Mouse (Mus musculus) ES-CJ7 (cell line): Measurements from ENCODE around the gene Fgf15.

Experiments used
- DNase-seq: peaks from one replicate; pipeline ENCODE4 v3.0.0; 2011; ENCODE audit warnings: low read depth, low spot score

Fgf15 gene

GRCm38 (mm10) chr7:144931778-144932177 is 35.4 kb downstream of the Fgf15 start:
- DNase-seq: peak; percentile 91

- DNase-seq: no peak
Observed at GRCm38 (mm10) chr7:144932389-144932937, 36.1 kb downstream of the Fgf15 start.

DNA sequence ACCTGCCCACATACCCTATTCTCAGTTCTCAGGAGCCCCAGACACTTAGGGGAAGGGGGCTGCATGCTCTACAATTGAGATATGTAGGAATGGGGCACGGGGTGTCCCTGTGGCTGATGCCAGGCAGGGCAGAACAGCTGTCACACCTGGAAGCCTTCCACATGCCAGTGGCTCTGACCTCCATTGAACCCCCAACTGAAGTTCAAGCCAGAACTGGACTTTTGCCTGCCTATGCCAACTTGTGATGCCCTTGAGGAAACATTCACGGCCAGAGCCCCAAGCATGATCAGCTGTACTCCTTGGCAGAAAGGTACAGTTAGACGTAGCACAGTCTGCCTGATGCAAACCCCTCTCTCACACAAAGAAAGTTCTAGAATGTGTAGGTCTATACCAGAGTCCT is 37.0 kb downstream of the Fgf15 start:
- DNase-seq: no peak

DNA sequence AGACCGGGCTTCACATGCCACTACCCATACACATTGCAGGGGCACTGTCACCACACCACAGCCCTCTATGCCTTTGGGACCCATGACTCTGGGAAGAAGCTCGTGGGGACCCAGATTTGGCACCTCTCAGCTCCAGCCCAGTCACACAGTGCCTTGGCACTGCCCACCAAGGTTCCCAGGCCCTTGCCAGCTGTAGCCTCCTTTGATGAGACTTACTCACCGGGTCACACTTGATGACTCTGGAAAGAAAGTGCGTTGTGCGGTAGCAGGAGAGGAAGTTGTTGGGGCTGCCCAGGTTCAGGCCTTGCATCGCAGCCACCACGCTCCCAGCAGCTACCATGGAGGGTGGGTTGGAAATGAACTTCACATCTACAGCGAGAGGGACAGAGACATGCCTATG is 37.5 kb downstream of the Fgf15 start:
- no peak for DNase-seq

DNA sequence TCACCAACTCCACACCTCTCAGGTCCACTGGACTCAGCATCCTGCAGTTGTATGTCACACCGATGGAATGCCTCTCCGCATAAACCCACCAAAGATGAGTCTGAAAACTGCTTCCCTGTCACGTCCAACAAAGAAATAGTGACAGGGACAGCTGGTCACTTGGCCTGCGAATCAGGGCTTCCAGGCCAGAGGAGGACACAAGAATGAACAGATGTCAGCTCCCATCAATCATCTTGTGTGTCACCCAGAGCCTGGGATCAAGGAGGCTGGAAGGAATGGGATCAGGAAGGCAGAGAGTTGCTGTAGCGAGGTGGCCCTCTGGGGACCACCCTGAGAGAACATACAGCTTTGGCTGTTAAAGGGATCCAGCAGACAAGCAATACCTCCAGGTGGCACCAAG is 38.6 kb downstream of the Fgf15 start:
- DNase-seq: no peak

DNA sequence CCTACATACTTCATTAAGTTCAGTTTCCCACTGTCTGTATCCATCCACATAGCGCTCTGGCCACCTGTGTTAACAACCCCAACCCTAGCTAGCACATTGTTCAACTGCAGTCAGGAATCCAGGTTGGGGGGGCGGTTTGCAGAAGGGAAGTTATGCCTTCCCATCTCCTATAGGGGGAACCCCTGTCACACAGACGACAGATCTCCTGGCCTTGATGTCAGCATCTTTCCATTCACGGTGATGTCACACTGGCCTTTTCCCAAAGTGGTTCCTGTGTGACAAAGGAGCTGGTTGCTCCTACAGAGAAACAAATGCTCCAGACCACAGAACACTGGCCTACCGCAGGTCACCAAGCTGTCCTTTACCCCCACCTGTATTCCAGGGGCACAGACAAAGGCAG is 39.2 kb downstream of the Fgf15 start:
- DNase-seq: peak; percentile 65

DNA sequence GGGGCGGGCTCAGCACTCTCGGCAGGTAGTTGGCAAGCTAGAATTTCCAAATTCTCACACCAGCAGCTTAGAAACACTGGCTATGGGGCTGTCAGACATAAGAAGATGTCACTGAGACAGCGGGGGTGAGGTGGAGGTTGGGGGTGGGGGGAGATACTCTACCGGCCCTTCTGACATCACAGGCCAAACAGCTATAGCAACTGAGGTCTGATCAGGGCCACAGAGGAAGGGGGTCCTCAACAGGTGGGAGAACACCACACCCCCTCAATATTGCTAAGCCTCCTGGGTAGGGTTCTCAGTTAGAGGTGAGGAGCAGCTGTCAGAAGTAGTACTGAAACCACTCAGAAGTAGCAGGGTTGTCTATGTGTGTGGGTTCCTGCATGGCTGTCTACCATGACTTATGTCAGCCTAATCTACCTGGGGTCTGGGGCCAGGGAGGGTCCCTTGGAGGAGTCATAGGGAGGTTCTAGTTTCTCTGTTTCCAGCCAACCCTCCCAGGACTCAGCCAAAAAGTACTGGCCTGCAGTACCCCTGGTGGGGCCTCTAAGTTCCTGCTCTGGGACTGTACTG is 40.1 kb downstream of the Fgf15 start:
- DNase-seq: no peak

- peak; percentile 87 for DNase-seq
Observed at GRCm38 (mm10) chr7:144937490-144937889, 41.2 kb downstream of the Fgf15 start.

DNA sequence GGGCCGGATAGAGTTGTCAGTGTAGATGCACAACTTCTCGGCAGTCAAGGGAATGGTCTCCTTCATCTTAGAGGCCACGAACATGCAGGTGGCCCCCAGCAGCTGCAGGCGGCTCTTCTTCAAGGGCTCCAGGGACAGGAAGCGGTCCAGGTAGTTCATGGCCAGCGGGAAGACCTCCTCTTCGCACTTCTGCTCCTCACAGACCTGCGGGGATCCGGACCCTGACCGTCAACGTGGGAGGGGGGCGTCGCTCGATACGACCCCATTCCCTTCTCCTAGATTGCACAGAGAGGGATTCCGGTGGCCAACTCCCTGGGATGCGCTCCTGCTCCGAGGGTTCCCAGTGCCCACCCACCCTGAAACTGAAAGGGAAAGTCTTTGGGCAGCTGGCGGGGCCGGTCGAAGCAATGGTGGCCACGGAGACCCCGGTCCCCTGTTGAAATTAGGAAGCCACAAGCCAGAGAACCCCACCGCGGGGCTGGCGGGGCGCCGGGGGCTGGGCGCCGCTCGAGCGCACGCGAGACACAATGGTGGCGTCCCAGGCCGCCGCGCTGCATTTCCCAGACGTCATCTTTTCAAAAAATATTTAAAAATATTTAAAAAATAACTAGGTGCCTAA is 41.7 kb downstream of the Fgf15 start:
- no peak for DNase-seq

- no peak for DNase-seq
Observed at GRCm38 (mm10) chr7:144938661-144939343, 42.5 kb downstream of the Fgf15 start.

GRCm38 (mm10) chr7:144939344-144940002 is 43.1 kb downstream of the Fgf15 start, which contains the start of gene Ccnd1:
TSS of gene Ccnd1 (minus strand) at chr7:144939925.
- peak; percentile 96 for DNase-seq

DNA sequence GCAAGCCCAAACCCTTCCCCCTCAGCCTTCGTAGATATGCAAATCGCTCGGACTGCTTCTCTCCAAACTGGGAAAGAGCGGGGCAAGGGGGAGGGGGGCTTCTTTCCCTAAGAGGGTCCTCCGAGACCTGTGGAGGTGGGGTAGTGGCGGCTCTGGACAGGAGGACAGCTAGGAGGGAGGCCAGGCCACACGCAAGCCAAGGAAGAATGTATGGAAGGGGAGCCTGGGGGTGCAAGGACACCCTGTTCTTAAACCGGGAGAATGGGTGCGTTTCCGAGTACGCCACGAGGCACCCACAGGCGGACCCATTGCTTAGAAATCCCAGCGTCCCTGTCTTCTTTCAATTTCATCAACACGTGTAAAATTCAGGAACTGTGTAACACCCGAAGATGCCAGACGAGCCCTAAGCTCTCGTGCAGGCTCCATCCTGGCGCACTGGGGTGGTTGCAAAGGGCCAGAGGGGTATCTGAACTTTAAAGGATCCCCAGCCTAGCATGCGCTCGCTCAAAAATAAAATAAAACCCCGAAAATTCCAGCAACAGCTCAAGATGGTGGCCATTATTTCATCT is 43.8 kb downstream of the Fgf15 start:
- DNase-seq: no peak

DNA sequence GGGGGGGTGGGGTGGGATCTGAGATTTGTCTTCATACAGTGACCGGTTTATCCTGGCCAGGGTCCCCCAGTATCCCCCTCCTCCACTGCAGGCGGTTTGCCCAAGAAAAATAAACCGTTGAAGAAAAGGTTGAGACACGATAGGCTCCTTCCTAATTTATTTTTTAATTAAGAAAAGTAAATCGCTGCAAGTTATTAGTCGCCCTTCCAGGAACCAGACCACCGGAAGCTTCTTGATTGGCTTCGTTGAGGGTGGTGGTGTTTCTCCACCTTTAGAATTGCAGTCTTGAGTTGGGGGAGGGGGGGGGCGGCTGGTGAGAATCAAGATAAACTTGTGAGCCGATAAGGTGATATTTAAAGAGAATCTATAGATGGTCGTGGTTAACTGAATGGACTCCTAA is 44.3 kb downstream of the Fgf15 start:
- peak; percentile 46 for DNase-seq

DNA sequence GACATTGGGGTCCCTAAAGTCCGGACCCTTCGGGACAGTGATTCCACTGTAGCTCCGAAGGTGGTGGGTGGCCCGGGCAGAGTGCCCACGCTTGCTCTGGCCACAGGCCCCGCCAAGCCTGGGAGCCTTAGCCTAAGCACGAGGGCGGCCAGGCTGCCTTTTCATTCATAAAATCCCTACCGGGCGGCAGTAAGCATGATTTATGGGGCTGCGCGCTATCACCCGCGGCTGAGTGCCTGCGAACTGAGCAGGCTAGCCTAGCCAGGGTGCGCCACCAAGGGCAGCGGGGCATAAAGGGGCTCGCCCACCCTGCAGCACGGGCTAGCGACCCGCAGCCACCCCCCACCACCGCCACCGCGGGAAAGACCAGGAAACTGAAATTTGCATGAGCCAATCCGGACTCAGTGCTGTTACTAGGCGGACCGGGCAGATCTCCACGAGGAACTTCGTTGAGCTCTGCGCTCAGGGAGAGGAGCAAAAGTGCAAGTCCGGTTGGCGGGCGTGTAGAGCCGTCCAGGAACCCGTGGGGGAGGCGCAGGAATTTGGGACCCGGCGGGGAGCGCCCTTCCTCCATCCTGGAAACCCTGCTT is 45.0 kb downstream of the Fgf15 start:
- DNase-seq: peak; percentile 98

DNA sequence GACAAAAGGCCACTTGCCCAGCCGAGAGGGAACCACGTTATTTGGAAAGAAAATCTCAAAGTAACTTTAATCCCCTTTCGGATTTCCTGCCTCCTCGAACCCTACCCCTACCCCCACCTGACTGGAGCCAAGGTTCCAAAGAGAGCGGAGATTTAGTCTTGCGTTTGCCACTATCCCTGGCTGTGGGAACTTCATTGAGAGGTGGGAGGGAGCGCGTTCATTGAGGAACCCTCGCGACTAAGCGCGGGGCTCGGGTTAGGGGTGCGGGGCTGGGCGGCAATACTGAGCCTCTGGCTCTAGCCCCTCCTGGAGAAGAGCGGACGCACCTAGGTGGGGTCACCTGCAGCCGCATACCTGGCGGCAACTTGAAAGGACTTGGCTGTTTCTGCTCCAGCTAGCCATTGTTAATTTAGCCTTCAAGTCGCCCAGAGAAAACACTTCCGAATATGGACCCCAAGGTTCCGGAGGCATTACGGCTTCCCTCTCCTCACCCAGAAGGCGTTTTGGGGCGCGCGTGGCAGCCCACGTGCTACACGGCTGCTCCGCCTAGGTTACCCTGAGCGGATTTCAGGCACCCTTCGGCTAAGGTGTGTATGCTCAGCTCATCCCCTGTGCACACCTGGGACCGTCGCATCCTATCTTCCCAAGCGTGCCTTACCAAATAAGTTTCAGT is 45.9 kb downstream of the Fgf15 start:
- peak; percentile 83 for DNase-seq

- peak; percentile 61 for DNase-seq
Observed at GRCm38 (mm10) chr7:144942744-144943135, 46.4 kb downstream of the Fgf15 start.

- DNase-seq: peak; percentile 94
Observed at GRCm38 (mm10) chr7:144943254-144943653, 46.9 kb downstream of the Fgf15 start.
